Mouse (Mus musculus) E14TG2a.4 (cell line): ENCODE data around the gene Cfap161.

ENCODE experiments used
- CTCF ChIP-seq: conservative IDR thresholded peaks from 2 replicates; pipeline ENCODE4 v1.5.1; 2014; ENCODE audit warnings: low read length
- NANOG ChIP-seq: IDR thresholded peaks from 2 replicates; pipeline ENCODE4 v1.6.1; 2014; ENCODE audit warnings: borderline replicate concordance, low read length, mixed read lengths

DNA sequence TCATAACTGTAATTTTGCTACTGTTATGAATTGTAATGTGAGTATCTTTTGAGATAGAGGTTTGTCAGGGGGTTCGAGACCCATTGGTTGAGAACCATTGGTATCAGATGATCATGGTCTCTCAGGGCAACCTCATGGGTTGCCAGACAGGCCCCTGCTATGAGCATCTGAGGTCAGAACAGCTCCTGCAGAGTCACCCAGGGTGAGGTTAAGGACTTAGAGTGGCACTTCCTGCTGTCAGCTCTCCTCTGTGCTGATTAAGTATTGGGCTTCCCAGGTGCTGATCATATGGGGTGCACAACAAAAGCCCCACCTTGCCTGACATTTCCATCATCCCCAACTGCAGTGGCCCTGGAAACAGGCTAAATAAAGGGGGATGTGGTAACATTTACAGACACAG, 46.3 kb downstream of the Cfap161 start:
- TF ChIP-seq CTCF (no peak), NANOG (no peak)
